Comparison of ENCODE assay signal across 15 mouse cellular contexts in genomic region chr11:19073887-19074564, GRCm38 (mm10). TPM values are rescaled to one million over a fixed set of nuclear protein-coding genes. Genes with fewer than 3 reads are reported as not detected.
DNase-seq lines count a peak whose midpoint lies in the region; ATAC-seq and TF ChIP-seq lines count a peak whose summit lies in the region.
"Had no signal": no experiment of that assay in that cellular context is flagged by ENCODE, and none has a peak within 500 bp of the region (broad histone marks: within the 10 kb centered on the region; RNA-seq: fewer than 3 reads in every experiment).

No protein-coding gene starts in this region.

- TF ChIP-seq POLR2A in brain, embryonic 14.5 days (IDR thresholded peaks at IDR 0.05; ENCODE audit: borderline replicate concordance, extremely low read depth, insufficient read depth, insufficient read length, poor library complexity, severe bottlenecking): no peak
- no peak for TF ChIP-seq POLR2A in cerebellum, adult 2 months (IDR thresholded peaks at IDR 0.05; ENCODE audit: borderline replicate concordance, insufficient read depth, low read length)

- H3K27ac ChIP-seq in forebrain, embryonic 14.5 days (ENCODE audit: low read depth, low read length): no peak overlapping the region
- H3K27ac ChIP-seq in midbrain, embryonic 10.5 days (replicated peaks): peak overlapping the region; percentile 81
- peak overlapping the region; percentile 55; the same call in 1 of the 2 replicates for H3K27ac ChIP-seq in neural tube, embryonic 14.5 days (ENCODE audit: low read depth, low read length)
- no peak overlapping the region for H3K27ac ChIP-seq in cerebellum, adult 2 months (ENCODE audit: insufficient read depth, low read length)
- H3K27ac ChIP-seq: gastrocnemius, adult 2 months; liver, embryonic 14.5 days had no signal

- no peaks in the 10 kb centered on the region for H3K36me3 ChIP-seq in forebrain, embryonic 14.5 days (ENCODE audit: control insufficient read depth, insufficient read depth, low read length)
- no peaks in the 10 kb centered on the region for H3K36me3 ChIP-seq in midbrain, embryonic 10.5 days
- H3K36me3 ChIP-seq in neural tube, embryonic 14.5 days (ENCODE audit: control insufficient read depth, insufficient read depth, low read length): no peaks in the 10 kb centered on the region

- peak; percentile 90 for ATAC-seq in forebrain, embryonic 14.5 days
- ATAC-seq in neural tube, embryonic 14.5 days (ENCODE audit: low read depth): peak; percentile 87; the same call in 1 of the 2 replicates
- ATAC-seq: activated CD4-positive, CD25-positive, alpha-beta regulatory T cell, adult 4 months had no signal

- H3K9me3 ChIP-seq in forebrain, embryonic 14.5 days (replicated peaks; ENCODE audit: control insufficient read depth, low read length): no peaks in the 10 kb centered on the region
- no peaks in the 10 kb centered on the region; the same call in 1 of the 2 replicates for H3K9me3 ChIP-seq in midbrain, embryonic 10.5 days (replicated peaks)
- H3K9me3 ChIP-seq in neural tube, embryonic 14.5 days (ENCODE audit: control insufficient read depth, low read length): no peaks in the 10 kb centered on the region

- H3K4me3 ChIP-seq in forebrain, embryonic 14.5 days (ENCODE audit: low read depth, low read length): no peak overlapping the region
- peak overlapping the region; percentile 32 for H3K4me3 ChIP-seq in midbrain, embryonic 10.5 days
- no peak overlapping the region for H3K4me3 ChIP-seq in neural tube, embryonic 14.5 days (ENCODE audit: low read depth, low read length)
- no peak overlapping the region for H3K4me3 ChIP-seq in cerebellum, adult 2 months (replicated peaks; ENCODE audit: insufficient read depth, low read depth, low read length)
- H3K4me3 ChIP-seq: gastrocnemius, adult 2 months had no signal

- TF ChIP-seq CTCF in brain, embryonic 14.5 days (IDR thresholded peaks at IDR 0.05; ENCODE audit: borderline replicate concordance, extremely low read depth, insufficient read depth, insufficient read length): no peak
- TF ChIP-seq CTCF in cerebellum, adult 2 months (IDR thresholded peaks at IDR 0.05; ENCODE audit: borderline replicate concordance, insufficient read depth, low read depth, low read length): no peak

- no peak overlapping the region for H3K4me2 ChIP-seq in forebrain, embryonic 14.5 days (ENCODE audit: low read length)
- H3K4me2 ChIP-seq in neural tube, embryonic 14.5 days (ENCODE audit: low read depth, low read length): no peak overlapping the region

- WGBS in forebrain, embryonic 14.5 days: 10% methylated on average over 11 of the region's 11 CpGs
- WGBS in midbrain, embryonic 10.5 days: 21% methylated on average over 11 of the region's 11 CpGs
- 27% methylated on average over 11 of the region's 11 CpGs for WGBS in neural tube, embryonic 14.5 days
- 31% methylated on average over 11 of the region's 11 CpGs for WGBS in cerebellum, adult 2 months

- H3K4me1 ChIP-seq in forebrain, embryonic 14.5 days (ENCODE audit: control insufficient read depth, insufficient read depth, low read length): peaks cover 10% of the 10 kb centered on the region
- H3K4me1 ChIP-seq in midbrain, embryonic 10.5 days: peaks cover 23% of the 10 kb centered on the region
- H3K4me1 ChIP-seq in neural tube, embryonic 14.5 days (ENCODE audit: control insufficient read depth, insufficient read depth, low read length): peaks cover 3% of the 10 kb centered on the region; the same call in 1 of the 2 replicates
- no peaks in the 10 kb centered on the region for H3K4me1 ChIP-seq in cerebellum, adult 2 months (ENCODE audit: control insufficient read depth, insufficient read depth, low read length)

- H3K9ac ChIP-seq in forebrain, embryonic 14.5 days (ENCODE audit: low read length): no peak overlapping the region
- H3K9ac ChIP-seq in neural tube, embryonic 14.5 days (replicated peaks; ENCODE audit: low read depth, low read length): no peak overlapping the region
- H3K9ac ChIP-seq: liver, embryonic 14.5 days had no signal

- DNase-seq in brain, embryonic 14.5 days (ENCODE audit: low read depth): peak; percentile 92
- peak; percentile 84 for DNase-seq in forebrain, embryonic 14.5 days (ENCODE audit: low spot score)
- DNase-seq in midbrain, embryonic 10.5 days (ENCODE audit: low spot score): peak; percentile 74
- no peak for DNase-seq in right cerebral cortex, postnatal 4 days
- no peak for DNase-seq in cerebellum, adult 2 months
- DNase-seq in left cerebral cortex, adult 8-10 months (ENCODE audit: low spot score in 2 of 2): no peak
- DNase-seq in lung, postnatal 36 days: no peak
- DNase-seq: cerebellum, postnatal 14 days; gastrocnemius, adult 2 months; kidney, adult 11 months; lung, postnatal 4 days had no signal

- no peaks in the 10 kb centered on the region for H3K27me3 ChIP-seq in forebrain, embryonic 14.5 days (replicated peaks; ENCODE audit: control insufficient read depth, insufficient read depth, low read length)
- no peaks in the 10 kb centered on the region for H3K27me3 ChIP-seq in midbrain, embryonic 10.5 days (ENCODE audit: low read depth, poor library complexity, severe bottlenecking)
- H3K27me3 ChIP-seq in neural tube, embryonic 14.5 days (ENCODE audit: control insufficient read depth, insufficient read depth, low read length): no peaks in the 10 kb centered on the region
- H3K27me3 ChIP-seq in cerebellum, adult 2 months (ENCODE audit: control insufficient read depth, insufficient read depth, low read length): no peaks in the 10 kb centered on the region; the same call in 1 of the 2 replicates
- H3K27me3 ChIP-seq: CH12.LX had no signal

RNA-seq across cellular contexts. Expression of gene Meis1, which starts 55.2 kb away (rescaled TPM):
- 31.8 and 68.8 TPM in 2 replicates for polyA plus RNA-seq in brain, embryonic 14.5 days (2012; rRNA removed)
- 19.2 and 20.1 TPM in 2 replicates for polyA plus RNA-seq in forebrain, embryonic 14.5 days (2014; fragmentation: Nextera tagmentation; extraction: Ambion mirVana)
- polyA plus RNA-seq in midbrain, embryonic 10.5 days (2016; fragmentation: Nextera tagmentation; extraction: Ambion mirVana): 44.5 and 48.0 TPM in 2 replicates
- polyA plus RNA-seq in neural tube, embryonic 14.5 days (2014; fragmentation: Nextera tagmentation; extraction: Ambion mirVana): 170 and 186 TPM in 2 replicates
- 45.9 and 46.3 TPM in 2 replicates for polyA plus RNA-seq in cerebellum, adult 2 months (2012; rRNA removed)
- 10 to 100 TPM in 1 of 4 experiments, 1 to 10 TPM in 3; 6.9 to 10.6 (median 7.7) TPM for total RNA-seq in left cerebral cortex, adult 8-10 months (2022)

Comparison
In these comparisons a context has a peak if more than half of its experiments do, and no peak if none do; other contexts are left out.
1. DNase-seq: peak in brain, embryonic 14.5 days (single experiment), forebrain, embryonic 14.5 days (single experiment) and midbrain, embryonic 10.5 days (single experiment); none in right cerebral cortex, postnatal 4 days (single experiment), cerebellum, adult 2 months (0 of 2), left cerebral cortex, adult 8-10 months (0 of 2) and lung, postnatal 36 days (single experiment).
2. H3K27ac ChIP-seq: peak in midbrain, embryonic 10.5 days (single experiment) and neural tube, embryonic 14.5 days (single experiment); none in forebrain, embryonic 14.5 days (single experiment) and cerebellum, adult 2 months (single experiment).